Mouse (Mus musculus) c-Kit-positive CD71-positive TER-119-positive erythroid progenitor cells, embryonic 14.5 days (primary cell): ENCODE measurements around the gene Rtkn2.
A peak's percentile ranks its signal among the peaks of the same experiment; 100 is the strongest.
"Not testable (repeated sequence)": the region's sequence is repeated elsewhere in the genome, so short reads cannot be mapped to it uniquely, and the experiment has no call there.

Experiments
- DNase-seq: peaks from one replicate; pipeline ENCODE4 v3.0.0-alpha.2; 2013; ENCODE audit warnings: low spot score

Gene Rtkn2

GRCm38 (mm10) chr10:68078708-68079107 lies 99.3 kb downstream of the Rtkn2 start:
- DNase-seq = no peak

- DNase-seq = no peak
These were observed 100.7 kb downstream of the Rtkn2 start for GRCm38 (mm10) chr10:68079910-68080670.

GRCm38 (mm10) chr10:68081712-68082111 lies 102.3 kb downstream of the Rtkn2 start:
- no peak for DNase-seq

- DNase-seq = no peak
These were observed 106.2 kb downstream of the Rtkn2 start for GRCm38 (mm10) chr10:68085574-68085973.

- DNase-seq = no peak
These were observed 107.6 kb downstream of the Rtkn2 start for GRCm38 (mm10) chr10:68086973-68087372.

- no peak for DNase-seq
These were observed 108.4 kb downstream of the Rtkn2 start for GRCm38 (mm10) chr10:68087722-68088121.

GRCm38 (mm10) chr10:68089435-68090196 lies 110.2 kb downstream of the Rtkn2 start:
- DNase-seq = peak; percentile 22

- DNase-seq = no peak
These were observed 110.8 kb downstream of the Rtkn2 start for GRCm38 (mm10) chr10:68090197-68090535.

- DNase-seq = no peak
These were observed 111.2 kb downstream of the Rtkn2 start for GRCm38 (mm10) chr10:68090544-68090943.

- DNase-seq = no peak
These were observed 111.6 kb downstream of the Rtkn2 start for GRCm38 (mm10) chr10:68091011-68091410.

GRCm38 (mm10) chr10:68091840-68092239 lies 112.5 kb downstream of the Rtkn2 start:
- no peak for DNase-seq

GRCm38 (mm10) chr10:68093496-68093895 lies 114.1 kb downstream of the Rtkn2 start:
- DNase-seq = no peak

- DNase-seq = no peak
These were observed 115.8 kb downstream of the Rtkn2 start for GRCm38 (mm10) chr10:68095136-68095535.

- DNase-seq = no peak
These were observed 117.0 kb downstream of the Rtkn2 start for GRCm38 (mm10) chr10:68096395-68096794.

GRCm38 (mm10) chr10:68097821-68098675 lies 118.7 kb downstream of the Rtkn2 start:
- no peak for DNase-seq

- DNase-seq = not testable (repeated sequence)
These were observed 120.4 kb downstream of the Rtkn2 start for GRCm38 (mm10) chr10:68099801-68100200.

GRCm38 (mm10) chr10:68100506-68100905 lies 121.1 kb downstream of the Rtkn2 start:
- DNase-seq = no peak

- no peak for DNase-seq
These were observed 121.9 kb downstream of the Rtkn2 start for GRCm38 (mm10) chr10:68101251-68101650.

GRCm38 (mm10) chr10:68102566-68102965 lies 123.2 kb downstream of the Rtkn2 start:
- DNase-seq = no peak

- no peak for DNase-seq
These were observed 123.9 kb downstream of the Rtkn2 start for GRCm38 (mm10) chr10:68103078-68103855.

- DNase-seq = no peak
These were observed 124.6 kb downstream of the Rtkn2 start for GRCm38 (mm10) chr10:68103988-68104387.

GRCm38 (mm10) chr10:68104481-68104880 lies 125.1 kb downstream of the Rtkn2 start:
- no peak for DNase-seq
